In genomic region chr13:23488400-23489322, GRCm38 (mm10) we compare ENCODE assay signal across 8 mouse cellular contexts. TPM values are rescaled to one million over a fixed set of nuclear protein-coding genes. Genes with fewer than 3 reads are reported as not detected.
A peak's percentile ranks its signal among the peaks of the same experiment; 100 is the strongest.
DNase-seq lines count a peak whose midpoint lies in the region; ATAC-seq lines count a peak whose summit lies in the region.

TSS of gene Btn2a2 (minus strand) at chr13:23488857.

- WGBS in neural tube, embryonic 11.5 days, result 6% methylated on average over 13 of the region's 14 CpGs
- WGBS in intestine, embryonic 16.5 days, result 3% methylated on average over 13 of the region's 14 CpGs

- peak; percentile 85 for ATAC-seq in neural tube, embryonic 11.5 days (ENCODE audit: insufficient read depth, low FRiP score, low TSS enrichment)
- peak; percentile 98 for ATAC-seq in intestine, embryonic 16.5 days

- DNase-seq in neural tube, embryonic 11.5 days (ENCODE audit: low spot score), result peak; percentile 69
- DNase-seq in neural tube, embryonic 10.5 days (ENCODE audit: extremely low spot score, low spot score), result no peak
- peak; percentile 89 for DNase-seq in embryo, embryonic 10.5 days (ENCODE audit: low spot score)
- peak; percentile 97 for DNase-seq in heart, adult 11 months
- peak; percentile 73 to 86 for DNase-seq in left cerebral cortex, postnatal 10 days (ENCODE audit: extremely low spot score in 1 of 2, low spot score in 2 of 2)
- DNase-seq in right cerebral cortex, postnatal 4 days, result peak; percentile 59

- H3K27ac ChIP-seq in neural tube, embryonic 11.5 days (ENCODE audit: low read depth, low read length), result no peak within 1 kb of the TSS
- no peak within 1 kb of the TSS for H3K27ac ChIP-seq in intestine, embryonic 16.5 days (ENCODE audit: low read length)

- no peaks in the 10 kb centered on the region for H3K9me3 ChIP-seq in neural tube, embryonic 11.5 days (ENCODE audit: control insufficient read depth, low read length)
- H3K9me3 ChIP-seq in intestine, embryonic 16.5 days (ENCODE audit: control insufficient read depth, low read length), result no peaks in the 10 kb centered on the region
- H3K9me3 ChIP-seq in megakaryocyte, embryonic 14.5 days, result no peaks in the 10 kb centered on the region

- no peaks in the 10 kb centered on the region for H3K4me1 ChIP-seq in neural tube, embryonic 11.5 days (ENCODE audit: control insufficient read depth, insufficient read depth, low read length)
- peaks cover 6% of the 10 kb centered on the region; the same call in 1 of the 2 replicates for H3K4me1 ChIP-seq in intestine, embryonic 16.5 days (ENCODE audit: control insufficient read depth, insufficient read depth, low read length)
- H3K4me1 ChIP-seq in megakaryocyte, embryonic 14.5 days, result peaks cover 37% of the 10 kb centered on the region

- H3K4me3 ChIP-seq in neural tube, embryonic 11.5 days (ENCODE audit: low read depth, low read length), result peak within 1 kb of the TSS; percentile 19; the same call in 1 of the 2 replicates
- peak within 1 kb of the TSS; percentile 47 for H3K4me3 ChIP-seq in intestine, embryonic 16.5 days (ENCODE audit: low read length)
- peak within 1 kb of the TSS; percentile 76 for H3K4me3 ChIP-seq in megakaryocyte, embryonic 14.5 days (replicated peaks)

- intact Hi-C loops in left cerebral cortex, postnatal 10 days (cut with DNase I), result no loop called here

- H3K36me3 ChIP-seq in neural tube, embryonic 11.5 days (ENCODE audit: control insufficient read depth, insufficient read depth, low read length), result no peaks in the 10 kb centered on the region
- no peaks in the 10 kb centered on the region for H3K36me3 ChIP-seq in intestine, embryonic 16.5 days (ENCODE audit: control insufficient read depth, insufficient read depth, low read length)
- no peaks in the 10 kb centered on the region for H3K36me3 ChIP-seq in megakaryocyte, embryonic 14.5 days (replicated peaks; ENCODE audit: low read length)

- H3K27me3 ChIP-seq in neural tube, embryonic 11.5 days (ENCODE audit: control insufficient read depth, insufficient read depth, low read length), result no peaks in the 10 kb centered on the region
- no peaks in the 10 kb centered on the region for H3K27me3 ChIP-seq in intestine, embryonic 16.5 days (replicated peaks; ENCODE audit: control insufficient read depth, insufficient read depth, low read length)
- H3K27me3 ChIP-seq in megakaryocyte, embryonic 14.5 days (replicated peaks), result peaks cover 38% of the 10 kb centered on the region

- H3K4me2 ChIP-seq in neural tube, embryonic 11.5 days (ENCODE audit: low read depth), result peak within 1 kb of the TSS; percentile 36
- peak within 1 kb of the TSS; percentile 84 for H3K4me2 ChIP-seq in intestine, embryonic 16.5 days (ENCODE audit: low read depth, low read length)

- no peak within 1 kb of the TSS for H3K9ac ChIP-seq in neural tube, embryonic 11.5 days (ENCODE audit: low read length)
- peak within 1 kb of the TSS; percentile 43; the same call in 1 of the 2 replicates for H3K9ac ChIP-seq in intestine, embryonic 16.5 days (ENCODE audit: low read depth, low read length)

RNA-seq across cellular contexts. Expression of gene Btn2a2, which starts in this region (rescaled TPM):
- 0.65 and 0.81 TPM in 2 replicates for polyA plus RNA-seq in neural tube, embryonic 11.5 days (2014; fragmentation: Nextera tagmentation; extraction: Ambion mirVana)
- 0.12 TPM in 2 replicates for polyA plus RNA-seq in intestine, embryonic 16.5 days (2015; fragmentation: Nextera tagmentation; extraction: Ambion mirVana)
- total RNA-seq in left cerebral cortex, postnatal 10 days (2021), result under 1 TPM; 0.75 to 0.88 TPM
- polyA plus RNA-seq in megakaryocyte, embryonic 14.5 days (2012; ENCODE audit: insufficient read depth, low replicate concordance), result not detected in 2 replicates

Comparison
In these comparisons a context has a peak if more than half of its experiments do, and no peak if none do; other contexts are left out.
1. Peak in DNase-seq, ATAC-seq, H3K4me3 ChIP-seq and H3K4me2 ChIP-seq in neural tube, embryonic 11.5 days; RNA of the gene not detected or under 1 TPM.
2. Peak in ATAC-seq, H3K4me3 ChIP-seq, H3K9ac ChIP-seq and H3K4me2 ChIP-seq in intestine, embryonic 16.5 days; RNA of the gene not detected or under 1 TPM.
3. Peak in DNase-seq in left cerebral cortex, postnatal 10 days; RNA of the gene not detected or under 1 TPM.
4. H3K4me3 ChIP-seq: peak in every context shown above with its lines; median percentile 76 in megakaryocyte, embryonic 14.5 days; 47 in intestine, embryonic 16.5 days; 19 in neural tube, embryonic 11.5 days.